Mouse (Mus musculus): ENCODE measurements around the gene Aifm2.

DNA sequence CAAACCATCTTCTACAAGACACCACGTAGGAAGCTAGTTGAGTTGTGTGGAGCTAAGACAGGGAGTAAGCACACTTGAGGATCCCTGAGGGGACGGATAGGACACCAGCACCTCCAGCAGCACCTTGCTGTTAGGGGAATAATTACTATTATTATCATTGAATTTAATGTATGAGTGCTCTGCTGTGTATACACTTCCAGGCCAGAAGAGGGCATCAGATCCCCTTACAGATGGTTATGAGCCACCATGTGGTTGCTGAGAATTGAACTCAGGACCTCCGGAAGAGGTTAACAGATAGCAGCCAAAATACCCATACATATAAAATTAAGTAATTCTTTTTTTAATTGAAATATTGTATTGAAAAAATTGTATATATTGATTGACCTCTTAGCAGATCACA, 44.3 kb upstream of the Aifm2 start:
- TF ChIP-seq POLR2A (IDR thresholded peaks at IDR 0.05; ENCODE audit: control insufficient read depth, low read depth, low read length): no peak
- no peak for TF ChIP-seq CTCF (IDR thresholded peaks at IDR 0.05; ENCODE audit: control insufficient read depth, insufficient read depth, insufficient replicate concordance, low read depth, low read length)

Measured in testis, adult 2 months (tissue).